Mouse (Mus musculus) lung, embryonic 16.5 days (tissue): ENCODE results near the gene Gpalpp1. TPM values are rescaled to one million over a fixed set of nuclear protein-coding genes. Genes with fewer than 3 reads are reported as not detected.

Experiments
- ATAC-seq: fragments of 200-750 bp; cut with Nextera tagmentation; 2 replicates; pipeline ENCODE4 v1.8.0; 2017; ENCODE audit warnings: low read depth, mild to moderate bottlenecking, moderate library complexity
- H3K27ac ChIP-seq: fragments of 300-500 bp; sonication (generic); 2 replicates; pipeline ENCODE4 v1.5.1; 2014; ENCODE audit warnings: mild to moderate bottlenecking, control low read depth, low read length
- H3K27me3 ChIP-seq: fragments of 300-500 bp; sonication (generic); 2 replicates; pipeline ENCODE4 v1.6.1; 2014; ENCODE audit warnings: low read depth, low read length, mixed read lengths; ENCODE audit not compliant: control insufficient read depth, insufficient read depth
- H3K36me3 ChIP-seq: fragments of 300-500 bp; sonication (generic); 2 replicates; pipeline ENCODE4 v1.6.1; 2014; ENCODE audit warnings: low read length; ENCODE audit not compliant: control insufficient read depth, insufficient read depth
- H3K4me1 ChIP-seq: fragments of 300-500 bp; sonication (generic); replicated peaks from 2 replicates; pipeline ENCODE4 v1.6.1; 2014; ENCODE audit warnings: low read length, mixed read lengths; ENCODE audit not compliant: control insufficient read depth, insufficient read depth
- H3K4me2 ChIP-seq: fragments of 300-500 bp; sonication (generic); 2 replicates; pipeline ENCODE4 v1.6.1; 2014; ENCODE audit warnings: low read depth, low read length, control low read depth
- H3K4me3 ChIP-seq: fragments of 300-500 bp; sonication (generic); 2 replicates; pipeline ENCODE4 v1.5.1; 2014; ENCODE audit warnings: mild to moderate bottlenecking, low read length, control low read depth
- H3K9ac ChIP-seq: fragments of 300-500 bp; sonication (generic); 2 replicates; pipeline ENCODE4 v1.6.1; 2014; ENCODE audit warnings: low read length, control low read depth
- H3K9me3 ChIP-seq: fragments of 300-500 bp; sonication (generic); 2 replicates; pipeline ENCODE4 v1.6.1; 2016; ENCODE audit warnings: low read length; ENCODE audit not compliant: control insufficient read depth
- WGBS: fragments of 180-500 bp; shearing (Covaris S2); extraction: QIAGEN DNeasy Blood & Tissue Kit; methylation state at CpG from one replicate; pipeline ENCODE4 v1.1.7; 2014; 5-methylcytosine and 5-hydroxymethylcytosine counted together
- polyA plus RNA-seq: library from polyadenylated mRNA; unstranded; fragments of >200 nt; fragmentation: Nextera tagmentation; extraction: Ambion mirVana; gene quantifications from 2 replicates; pipeline ENCODE4 v1.2.1, GENCODE M21; 2015

Gpalpp1 gene
- polyA plus RNA-seq: 12.9 and 13.7 TPM in 2 replicates

DNA sequence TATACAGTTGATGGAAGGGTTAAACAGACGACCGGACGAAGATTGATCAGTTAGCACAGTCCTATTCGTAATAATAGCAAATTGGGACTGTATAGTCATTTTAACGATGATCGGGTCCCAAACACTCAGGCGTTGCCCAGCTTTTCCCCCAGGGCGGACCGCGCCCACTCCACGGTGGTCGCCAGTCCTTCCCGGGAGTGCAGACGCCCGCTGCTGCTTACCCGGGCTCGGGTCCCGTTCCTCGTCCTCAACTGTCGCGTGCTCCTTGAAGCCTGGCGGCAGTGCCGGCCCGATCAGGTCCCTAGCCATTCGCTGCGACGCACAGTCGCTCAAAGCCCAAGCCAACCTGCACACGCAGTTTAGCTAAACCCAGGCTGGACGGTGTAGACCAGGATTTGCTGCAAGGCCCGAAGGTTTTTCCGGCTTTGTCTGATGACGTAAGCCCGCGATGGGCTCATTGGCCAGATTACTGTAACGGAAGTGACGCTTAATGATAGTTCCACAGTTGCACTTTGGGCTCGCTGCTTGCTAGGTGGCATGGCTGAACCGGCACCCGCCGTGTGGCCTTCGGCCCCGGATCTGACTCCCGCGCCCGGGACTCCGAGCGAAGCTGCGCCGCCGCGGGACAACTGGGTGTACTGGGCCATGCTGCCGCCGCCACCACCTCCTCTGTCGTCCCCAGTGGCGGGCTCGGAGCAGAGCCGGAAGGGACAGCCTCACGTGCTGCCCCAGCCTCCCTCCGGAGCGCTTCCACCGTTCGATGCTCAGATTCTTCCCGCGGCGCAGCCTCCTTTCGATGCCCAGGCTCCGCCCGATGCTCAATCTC is at the start of gene Gpalpp1, which contains the start of gene Nufip1:
Gene Gpalpp1 (minus strand): TSS at position 365 of the 826 bp plus-strand sequence.
Gene Nufip1 (plus strand): TSS at position 496 of the 826 bp plus-strand sequence.
- under 1% methylated on average over 69 of the region's 69 CpGs for WGBS
- ATAC-seq: peak; percentile 99

GRCm38 (mm10) chr14:76158192-76158785 is 47.7 kb upstream of the Gpalpp1 start:
- no peak for ATAC-seq
- no peaks in the 10 kb centered on the region for H3K27me3 ChIP-seq
- H3K27ac ChIP-seq: no peak overlapping the region
- WGBS: 60% methylated on average over 5 of the region's 5 CpGs
- H3K4me3 ChIP-seq: no peak overlapping the region
- no peaks in the 10 kb centered on the region for H3K36me3 ChIP-seq
- no peak overlapping the region for H3K4me2 ChIP-seq
- H3K4me1 ChIP-seq: no peaks in the 10 kb centered on the region
- no peaks in the 10 kb centered on the region for H3K9me3 ChIP-seq
- no peak overlapping the region for H3K9ac ChIP-seq

More for the DNA sequence above, at the start of gene Gpalpp1, which contains the start of gene Nufip1:
- Histone ChIP-seq H3K9ac (peak within 1 kb of the TSS; percentile 86), H3K9me3 (no peaks in the 10 kb centered on the region), H3K4me3 (peak within 1 kb of the TSS; percentile 99), H3K27ac (peak within 1 kb of the TSS; percentile 83), H3K36me3 (peaks cover 6% of the 10 kb centered on the region; the same call in 1 of the 2 replicates), H3K4me1 (peaks cover 8% of the 10 kb centered on the region), H3K27me3 (no peaks in the 10 kb centered on the region), H3K4me2 (peak within 1 kb of the TSS; percentile 82)

DNA sequence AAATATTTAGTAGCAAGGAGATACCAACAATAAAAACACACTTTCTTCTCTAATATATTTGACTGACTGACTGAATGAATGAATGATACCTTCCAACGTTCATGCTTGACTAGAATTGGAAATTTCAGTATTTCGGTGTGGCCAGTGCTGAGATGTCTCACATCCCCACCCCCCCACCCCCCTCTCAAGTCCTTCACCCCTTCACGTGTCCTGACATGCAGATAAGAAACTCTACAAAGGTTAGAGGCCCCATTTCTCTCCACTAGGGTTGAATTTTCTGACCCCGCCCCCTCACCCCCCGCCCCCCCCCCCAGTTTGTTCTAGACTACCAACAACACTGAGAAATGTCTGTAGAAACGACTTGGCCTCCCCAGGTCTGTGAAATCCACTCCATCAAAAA is 43.3 kb upstream of the Gpalpp1 start:
- H3K27me3 ChIP-seq: no peaks in the 10 kb centered on the region
- no peak overlapping the region for H3K9ac ChIP-seq
- no peak overlapping the region for H3K4me2 ChIP-seq
- H3K27ac ChIP-seq: no peak overlapping the region
- no peak for ATAC-seq
- H3K36me3 ChIP-seq: no peaks in the 10 kb centered on the region
- no peak overlapping the region for H3K4me3 ChIP-seq
- H3K4me1 ChIP-seq: peaks cover 10% of the 10 kb centered on the region
- no peaks in the 10 kb centered on the region for H3K9me3 ChIP-seq
- WGBS: 23% methylated on average over 6 of the region's 6 CpGs

DNA sequence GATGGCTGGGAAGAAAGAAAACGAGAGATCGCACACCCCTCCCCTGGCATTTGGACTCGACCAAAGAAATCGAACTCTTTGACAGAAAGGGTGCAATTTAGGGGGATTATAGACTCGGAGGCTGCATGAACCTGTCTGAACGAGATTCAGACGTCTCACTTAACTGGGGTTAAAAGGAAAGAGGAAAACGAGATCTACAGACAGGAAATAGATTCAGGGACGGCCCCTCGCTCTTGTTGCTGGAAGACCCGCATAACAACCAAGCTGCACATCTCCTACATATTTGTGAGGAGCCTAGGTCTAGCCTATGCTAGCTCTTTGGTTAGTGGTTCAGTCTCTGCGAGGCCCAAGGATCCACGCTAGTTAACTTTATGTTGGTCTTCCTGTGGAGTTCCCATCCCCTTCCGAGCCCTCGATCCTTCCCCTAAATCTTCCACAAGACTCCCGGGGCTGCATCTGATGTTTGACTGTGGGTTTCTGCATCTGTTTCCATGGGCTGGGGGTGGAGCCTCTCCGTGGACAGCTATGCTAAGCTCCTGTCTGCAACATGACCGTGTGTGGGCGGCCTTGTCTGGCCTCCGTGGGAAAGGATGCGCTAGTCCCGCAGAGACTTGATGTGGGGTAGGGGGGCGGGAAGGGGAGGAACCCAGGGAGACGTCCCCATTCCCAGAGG is 42.6 kb upstream of the Gpalpp1 start:
- H3K4me1 ChIP-seq: peaks cover 10% of the 10 kb centered on the region
- WGBS: 7% methylated on average over 24 of the region's 24 CpGs
- H3K9ac ChIP-seq: peak overlapping the region; percentile 48
- H3K4me2 ChIP-seq: peak overlapping the region; percentile 62
- peak overlapping the region; percentile 100 for H3K27ac ChIP-seq
- ATAC-seq: peak; percentile 1; the same call in 1 of the 2 replicates
- peak overlapping the region; percentile 72 for H3K4me3 ChIP-seq
- no peaks in the 10 kb centered on the region for H3K9me3 ChIP-seq
- H3K27me3 ChIP-seq: no peaks in the 10 kb centered on the region
- no peaks in the 10 kb centered on the region for H3K36me3 ChIP-seq

GRCm38 (mm10) chr14:76152162-76153002 is 41.8 kb upstream of the Gpalpp1 start:
- Histone ChIP-seq H3K27me3 (no peaks in the 10 kb centered on the region), H3K4me2 (peak overlapping the region; percentile 74), H3K9me3 (no peaks in the 10 kb centered on the region), H3K9ac (peak overlapping the region; percentile 90), H3K4me3 (peak overlapping the region; percentile 72), H3K36me3 (no peaks in the 10 kb centered on the region), H3K27ac (peak overlapping the region; percentile 100), H3K4me1 (peaks cover 10% of the 10 kb centered on the region)
- ATAC-seq: peak; percentile 93
- under 1% methylated on average over 41 of the region's 41 CpGs for WGBS

DNA sequence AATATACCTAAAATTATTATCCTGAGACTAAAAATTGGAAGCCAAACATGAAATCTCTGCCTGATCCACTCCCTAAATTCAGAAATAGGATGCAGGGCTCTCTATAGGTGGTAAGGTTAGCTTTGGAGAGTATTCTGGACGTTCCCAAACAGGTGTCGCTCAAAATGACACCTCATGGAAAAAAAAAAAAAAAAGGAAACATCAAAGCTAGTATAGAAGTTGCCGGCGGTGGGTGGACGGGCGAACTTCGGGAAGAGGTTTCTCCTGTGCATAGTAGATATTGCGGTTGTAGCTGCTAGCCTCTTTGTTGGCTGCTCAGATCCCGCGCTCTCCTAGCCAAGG is 41.2 kb upstream of the Gpalpp1 start:
- H3K27me3 ChIP-seq: no peaks in the 10 kb centered on the region

DNA sequence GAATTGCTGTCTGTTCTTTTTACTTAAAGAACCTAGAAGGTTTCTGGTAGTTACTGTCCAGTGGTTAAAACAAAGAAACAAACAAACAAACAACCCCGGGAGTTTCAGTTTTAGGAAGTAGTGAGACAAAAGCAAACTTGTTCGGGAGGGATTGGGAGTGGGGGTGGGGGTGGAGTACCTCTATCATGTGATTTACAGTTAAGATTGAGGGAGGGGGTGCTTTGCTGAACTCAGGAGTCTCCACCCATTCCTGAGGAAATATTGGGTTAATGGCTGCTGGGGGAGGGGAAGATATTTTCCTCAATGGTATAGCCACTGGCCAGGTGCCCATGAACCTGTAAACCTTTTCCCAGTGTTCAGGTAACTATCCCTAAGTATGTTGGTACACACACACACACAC is 40.5 kb upstream of the Gpalpp1 start:
- WGBS: 68% methylated on average over 2 of the region's 2 CpGs
- H3K4me2 ChIP-seq: no peak overlapping the region

More for the DNA sequence above, 41.2 kb upstream of the Gpalpp1 start:
- Histone ChIP-seq H3K4me1 (peaks cover 10% of the 10 kb centered on the region), H3K4me3 (peak overlapping the region; percentile 72), H3K9ac (peak overlapping the region; percentile 90), H3K4me2 (peak overlapping the region; percentile 74), H3K9me3 (no peaks in the 10 kb centered on the region), H3K27ac (peak overlapping the region; percentile 100), H3K36me3 (no peaks in the 10 kb centered on the region)
- under 1% methylated on average over 10 of the region's 10 CpGs for WGBS
- ATAC-seq: no peak

GRCm38 (mm10) chr14:76150499-76150898 is 39.9 kb upstream of the Gpalpp1 start:
- WGBS: 85% methylated on average over 11 of the region's 11 CpGs
- Histone ChIP-seq H3K27ac (0 out of 2 replicates have a peak overlapping the region, but pooled peaks have one; percentile 13), H3K4me1 (peaks cover 10% of the 10 kb centered on the region), H3K4me3 (no peak overlapping the region), H3K36me3 (no peaks in the 10 kb centered on the region), H3K9ac (0 out of 2 replicates have a peak overlapping the region, but pooled peaks have one; percentile 3), H3K9me3 (no peaks in the 10 kb centered on the region), H3K27me3 (no peaks in the 10 kb centered on the region), H3K4me2 (no peak overlapping the region; the same call in 1 of the 2 replicates)
- ATAC-seq: no peak

More for the DNA sequence above, 40.5 kb upstream of the Gpalpp1 start:
- Histone ChIP-seq H3K27me3 (no peaks in the 10 kb centered on the region), H3K9ac (no peak overlapping the region), H3K4me3 (no peak overlapping the region), H3K27ac (no peak overlapping the region), H3K4me1 (peaks cover 10% of the 10 kb centered on the region), H3K9me3 (no peaks in the 10 kb centered on the region), H3K36me3 (no peaks in the 10 kb centered on the region)
- ATAC-seq: no peak
